Mouse (Mus musculus): Measurements from ENCODE around the gene Rpia. TPM values are rescaled to one million over a fixed set of nuclear protein-coding genes. Genes with fewer than 3 reads are reported as not detected.
A peak's percentile ranks its signal among the peaks of the same experiment; 100 is the strongest.
"Not testable (repeated sequence)": the region's sequence is repeated elsewhere in the genome, so short reads cannot be mapped to it uniquely, and the experiment has no call there.

Gene Rpia
- total and polyA plus RNA-seq, 2 experiments from 2014 or later: 1.2 to 22.6 TPM

DNA sequence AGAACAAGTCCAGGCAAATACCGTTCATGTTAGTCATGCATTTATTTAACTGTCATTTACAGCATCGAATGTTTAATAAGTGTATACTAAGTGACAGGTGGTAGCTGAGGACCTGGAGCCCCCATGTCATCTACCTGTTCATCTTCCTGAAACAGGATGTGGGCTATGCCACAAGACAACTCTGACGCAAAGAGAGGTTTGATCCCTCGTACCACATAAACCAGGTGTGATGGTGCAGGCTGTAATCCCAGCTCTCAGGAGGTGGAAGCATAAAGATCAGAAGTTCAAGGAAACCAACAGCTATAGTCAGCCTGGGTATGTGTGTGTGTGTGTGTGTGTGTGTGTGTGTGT lies 32.9 kb upstream of the Rpia start:
- Histone ChIP-seq H3K4me3 (ENCODE audit: low read depth, low read length) (peak overlapping the region; percentile 51), H3K27me3 (ENCODE audit: insufficient read depth, low read length) (no peaks in the 10 kb centered on the region), H3K36me3 (ENCODE audit: insufficient read depth) (no peaks in the 10 kb centered on the region), H3K4me1 (ENCODE audit: insufficient read depth) (peaks cover 5% of the 10 kb centered on the region; the same call in 1 of the 2 replicates), H3K27ac (ENCODE audit: low read depth, low read length) (no peak overlapping the region), H3K4me2 (ENCODE audit: low read depth) (peak overlapping the region; percentile 89), H3K9me3 (ENCODE audit: low read length) (no peaks in the 10 kb centered on the region), H3K9ac (peak overlapping the region; percentile 51; the same call in 1 of the 2 replicates)
- DNase-seq: no peak
- ATAC-seq: peak; percentile 4; the same call in 1 of the 2 replicates
- TF ChIP-seq CTCF (IDR thresholded peaks at IDR 0.05; ENCODE audit: low read depth): no peak
- 53% methylated on average over 4 of the region's 4 CpGs for WGBS

DNA sequence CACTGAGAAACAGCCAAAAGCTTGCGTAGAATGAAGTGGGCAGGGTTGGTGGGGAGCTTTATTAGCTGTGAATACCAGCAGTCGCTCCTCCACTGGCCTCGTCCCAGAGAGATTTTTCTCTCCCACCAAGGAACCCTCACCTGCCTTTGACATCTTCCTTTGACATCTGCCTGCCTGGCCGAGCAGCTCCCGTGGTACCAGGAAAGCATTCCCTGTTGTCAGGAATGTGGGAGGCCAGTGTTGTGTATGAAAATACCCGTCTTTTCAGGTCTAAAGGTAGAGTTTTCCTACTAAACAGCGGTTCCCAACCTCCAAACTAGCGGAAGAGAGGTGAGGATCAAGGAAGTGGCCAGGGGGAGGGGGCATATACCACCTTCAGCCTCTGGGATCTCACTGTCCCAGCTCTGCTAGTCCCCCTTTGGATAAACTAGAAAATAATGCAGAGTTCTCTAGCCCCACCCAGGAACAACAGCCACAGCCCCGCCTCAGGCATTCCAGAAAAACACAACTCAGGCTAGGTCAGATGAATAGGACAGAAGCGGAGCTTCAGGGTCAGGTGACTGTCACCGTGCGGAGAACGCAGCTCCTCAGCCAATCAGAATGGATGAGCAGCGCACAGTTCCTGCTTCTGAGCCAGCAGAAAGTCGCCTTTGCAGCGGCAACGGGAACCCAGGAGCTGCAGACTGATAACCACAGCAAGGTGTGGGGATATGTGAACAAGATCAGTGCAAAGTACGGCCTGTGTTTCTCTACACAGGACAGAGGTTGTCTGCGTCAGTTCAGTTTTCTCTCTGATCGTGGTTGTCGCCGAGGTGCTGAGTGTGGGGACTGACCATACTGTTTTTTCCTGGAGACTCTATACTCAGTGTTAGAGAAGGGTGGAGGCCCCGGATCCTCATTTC lies 32.3 kb upstream of the Rpia start:
- H3K4me3 ChIP-seq (ENCODE audit: low read depth, low read length): peak overlapping the region; percentile 51
- H3K9me3 ChIP-seq (ENCODE audit: low read length): no peaks in the 10 kb centered on the region
- H3K27ac ChIP-seq (ENCODE audit: low read depth, low read length): no peak overlapping the region
- H3K27me3 ChIP-seq (ENCODE audit: insufficient read depth, low read length): no peaks in the 10 kb centered on the region
- WGBS: 8% methylated on average over 23 of the region's 23 CpGs
- ATAC-seq (peak; percentile 96), DNase-seq (peak; percentile 67)
- H3K4me2 ChIP-seq (ENCODE audit: low read depth): peak overlapping the region; percentile 89
- H3K9ac ChIP-seq: peak overlapping the region; percentile 51
- peaks cover 5% of the 10 kb centered on the region; the same call in 1 of the 2 replicates for H3K4me1 ChIP-seq (ENCODE audit: insufficient read depth)
- TF ChIP-seq CTCF (IDR thresholded peaks at IDR 0.05; ENCODE audit: low read depth): no peak
- no peaks in the 10 kb centered on the region for H3K36me3 ChIP-seq (ENCODE audit: insufficient read depth)

- H3K4me3 ChIP-seq (ENCODE audit: low read depth, low read length); H3K4me2 ChIP-seq (ENCODE audit: low read depth); DNase-seq; H3K9me3 ChIP-seq (ENCODE audit: low read length); H3K9ac ChIP-seq; H3K4me1 ChIP-seq (ENCODE audit: insufficient read depth); H3K27ac ChIP-seq (ENCODE audit: low read depth, low read length); ATAC-seq; H3K36me3 ChIP-seq (ENCODE audit: insufficient read depth); H3K27me3 ChIP-seq (ENCODE audit: insufficient read depth, low read length): not testable (repeated sequence)
- 71% methylated on average over 4 of the region's 4 CpGs for WGBS
Observed at GRCm38 (mm10) chr6:70823277-70823676, 31.2 kb upstream of the Rpia start.

DNA sequence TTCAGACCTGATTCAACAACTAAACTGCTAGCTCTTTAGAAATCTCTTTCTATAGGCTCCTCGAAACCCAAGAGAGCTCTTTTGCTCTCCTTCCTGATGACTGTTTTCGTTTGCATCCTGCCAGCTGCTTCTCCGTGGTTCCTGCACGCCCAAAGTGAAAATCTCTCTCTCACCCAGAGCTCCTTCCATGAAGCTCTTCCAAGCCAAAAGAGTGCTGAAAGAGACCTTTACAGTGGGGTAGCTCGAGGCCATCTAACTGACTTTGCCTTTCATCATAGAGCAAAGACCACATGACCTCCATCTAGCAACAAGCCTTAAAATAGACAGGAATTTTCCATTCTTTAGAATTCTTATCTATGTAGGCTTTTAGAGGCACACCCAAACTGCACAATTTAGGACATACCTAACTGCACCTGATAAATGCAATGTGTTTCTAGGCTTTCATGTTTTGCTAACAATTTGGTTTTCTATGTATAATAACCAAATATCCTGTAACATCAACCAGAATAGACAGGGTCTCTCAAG lies 30.4 kb upstream of the Rpia start:
- DNase-seq (no peak), ATAC-seq (no peak)
- TF ChIP-seq CTCF (IDR thresholded peaks at IDR 0.05; ENCODE audit: low read depth): no peak
- Histone ChIP-seq H3K9me3 (ENCODE audit: low read length) (no peaks in the 10 kb centered on the region), H3K27ac (ENCODE audit: low read depth, low read length) (no peak overlapping the region), H3K4me1 (ENCODE audit: insufficient read depth) (peaks cover 5% of the 10 kb centered on the region; the same call in 1 of the 2 replicates), H3K27me3 (ENCODE audit: insufficient read depth, low read length) (no peaks in the 10 kb centered on the region), H3K9ac (no peak overlapping the region), H3K4me2 (ENCODE audit: low read depth) (no peak overlapping the region), H3K4me3 (ENCODE audit: low read depth, low read length) (no peak overlapping the region), H3K36me3 (ENCODE audit: insufficient read depth) (no peaks in the 10 kb centered on the region)
- 70% methylated on average over 5 of the region's 5 CpGs for WGBS

DNA sequence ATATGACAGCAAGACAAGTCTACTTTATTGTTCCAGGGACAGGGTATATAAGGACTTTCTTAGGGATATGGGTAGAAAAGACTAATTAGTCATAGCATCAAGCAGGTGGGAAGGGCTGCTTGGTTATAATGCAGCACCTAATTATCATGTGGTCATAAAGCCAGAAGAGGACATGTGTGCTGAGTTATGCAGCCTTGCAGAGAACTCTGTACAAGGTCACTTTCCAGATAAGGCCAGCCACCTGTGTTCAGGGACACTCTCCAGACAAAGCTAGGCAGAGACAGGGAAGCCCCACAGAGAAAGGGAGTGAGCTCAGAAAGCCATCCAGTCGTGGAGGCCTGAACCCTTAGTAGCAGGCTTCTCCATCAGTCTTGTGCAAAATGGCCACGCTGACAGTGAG lies 29.5 kb upstream of the Rpia start:
- H3K36me3 ChIP-seq (ENCODE audit: insufficient read depth): no peaks in the 10 kb centered on the region
- ATAC-seq (no peak), DNase-seq (no peak)
- peaks cover 5% of the 10 kb centered on the region; the same call in 1 of the 2 replicates for H3K4me1 ChIP-seq (ENCODE audit: insufficient read depth)
- 73% methylated on average over 2 of the region's 2 CpGs for WGBS
- no peak overlapping the region for H3K4me3 ChIP-seq (ENCODE audit: low read depth, low read length)
- H3K9me3 ChIP-seq (ENCODE audit: low read length): no peaks in the 10 kb centered on the region
- H3K4me2 ChIP-seq (ENCODE audit: low read depth): no peak overlapping the region
- no peak for TF ChIP-seq CTCF (IDR thresholded peaks at IDR 0.05; ENCODE audit: low read depth)
- no peak overlapping the region for H3K9ac ChIP-seq
- H3K27ac ChIP-seq (ENCODE audit: low read depth, low read length): no peak overlapping the region
- H3K27me3 ChIP-seq (ENCODE audit: insufficient read depth, low read length): no peaks in the 10 kb centered on the region

DNA sequence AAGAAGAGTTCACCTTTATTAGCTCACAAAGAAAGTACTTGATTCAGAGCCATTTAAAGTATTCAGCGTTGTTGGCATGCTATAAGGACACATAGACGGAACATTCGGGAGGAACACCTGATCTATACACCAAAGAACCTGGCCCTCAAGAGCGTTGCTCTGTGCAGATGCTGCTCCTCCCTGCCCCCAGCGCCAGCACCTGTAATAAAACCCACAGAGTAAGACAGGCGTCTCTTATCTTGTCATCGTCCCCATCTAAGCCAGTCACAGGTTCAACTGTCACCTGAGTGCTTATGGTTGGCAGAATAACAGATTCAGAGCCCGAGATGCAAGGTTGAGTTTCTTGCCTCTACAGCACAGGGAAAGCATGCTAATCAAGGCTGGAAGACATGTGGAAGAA lies 23.4 kb upstream of the Rpia start:
- DNase-seq: no peak
- H3K9ac ChIP-seq: no peak overlapping the region
- no peaks in the 10 kb centered on the region for H3K36me3 ChIP-seq (ENCODE audit: insufficient read depth)
- H3K27ac ChIP-seq (ENCODE audit: low read depth, low read length): no peak overlapping the region
- H3K4me3 ChIP-seq (ENCODE audit: low read depth, low read length): no peak overlapping the region
- no peaks in the 10 kb centered on the region for H3K27me3 ChIP-seq (ENCODE audit: insufficient read depth, low read length)
- TF ChIP-seq CTCF (IDR thresholded peaks at IDR 0.05; ENCODE audit: low read depth): no peak
- 88% methylated on average over 8 of the region's 8 CpGs for WGBS
- H3K9me3 ChIP-seq (ENCODE audit: low read length): no peaks in the 10 kb centered on the region
- no peak for ATAC-seq
- no peaks in the 10 kb centered on the region for H3K4me1 ChIP-seq (ENCODE audit: insufficient read depth)
- no peak overlapping the region for H3K4me2 ChIP-seq (ENCODE audit: low read depth)

DNA sequence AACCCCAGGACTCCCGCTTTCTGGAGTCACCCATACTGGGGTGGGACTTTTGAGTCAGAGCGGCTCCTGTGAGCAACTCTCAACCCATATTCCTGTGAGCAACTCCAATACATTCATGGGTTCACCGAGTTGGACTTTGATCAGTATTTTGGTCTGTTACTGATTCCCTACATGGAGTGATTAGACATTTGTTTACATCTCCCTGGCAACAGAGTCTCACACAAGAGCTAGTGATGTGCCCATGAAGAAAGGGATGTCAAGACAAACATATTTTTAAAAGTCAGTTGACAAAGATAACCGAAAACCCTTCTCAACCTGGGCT lies 22.6 kb upstream of the Rpia start:
- Histone ChIP-seq H3K4me3 (ENCODE audit: low read depth, low read length) (no peak overlapping the region), H3K36me3 (ENCODE audit: insufficient read depth) (no peaks in the 10 kb centered on the region), H3K9ac (no peak overlapping the region), H3K4me1 (ENCODE audit: insufficient read depth) (no peaks in the 10 kb centered on the region), H3K9me3 (ENCODE audit: low read length) (no peaks in the 10 kb centered on the region), H3K27ac (ENCODE audit: low read depth, low read length) (no peak overlapping the region), H3K27me3 (ENCODE audit: insufficient read depth, low read length) (no peaks in the 10 kb centered on the region), H3K4me2 (ENCODE audit: low read depth) (no peak overlapping the region)
- WGBS: 89% methylated on average over 4 of the region's 4 CpGs
- TF ChIP-seq CTCF (IDR thresholded peaks at IDR 0.05; ENCODE audit: low read depth): no peak
- no peak for DNase-seq
- no peak for ATAC-seq

Data from forebrain, postnatal 0 days (tissue).